In the genomic region with DNA sequence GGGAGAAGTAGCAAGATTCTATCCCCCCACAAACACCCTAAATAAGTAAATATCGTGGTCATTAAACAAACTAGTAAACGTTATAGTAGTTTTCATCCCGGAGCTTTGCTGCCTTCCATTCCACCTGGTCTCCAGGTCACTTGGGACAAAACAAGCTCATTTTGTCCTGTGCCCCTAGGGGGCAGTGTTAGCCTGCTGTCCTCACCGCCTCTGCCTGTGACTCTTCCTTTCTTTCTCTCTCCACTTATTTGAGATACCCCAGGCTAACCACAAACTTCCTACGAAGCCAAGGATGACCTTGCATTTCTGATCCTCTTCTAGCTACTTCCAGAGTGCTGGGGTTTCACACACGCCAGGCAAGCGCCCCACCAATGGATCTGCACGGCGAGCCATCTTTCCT, we compare ENCODE assay signal across 9 mouse cellular contexts. TPM values are rescaled to one million over a fixed set of nuclear protein-coding genes. Genes with fewer than 3 reads are reported as not detected.
DNase-seq lines count a peak whose midpoint lies in the region; ATAC-seq lines count a peak whose summit lies in the region.
"Had no signal": no experiment of that assay in that cellular context is flagged by ENCODE, and none has a peak within 500 bp of the region (broad histone marks: within the 10 kb centered on the region; RNA-seq: fewer than 3 reads in every experiment).

No protein-coding gene starts in this region.

- H3K4me1 ChIP-seq in limb, embryonic 11.5 days (ENCODE audit: control insufficient read depth, insufficient read depth, low read length): no peaks in the 10 kb centered on the region

- H3K9ac ChIP-seq in limb, embryonic 11.5 days (ENCODE audit: low read length): no peak overlapping the region
- H3K9ac ChIP-seq: limb, embryonic 13.5 days had no signal

- no peak overlapping the region for H3K4me3 ChIP-seq in limb, embryonic 11.5 days (ENCODE audit: low read depth, low read length)
- H3K4me3 ChIP-seq: limb, embryonic 13.5 days had no signal

- no peak overlapping the region for H3K4me2 ChIP-seq in limb, embryonic 11.5 days (ENCODE audit: low read depth, severe bottlenecking)
- H3K4me2 ChIP-seq: limb, embryonic 13.5 days had no signal

- H3K36me3 ChIP-seq in limb, embryonic 11.5 days (ENCODE audit: control insufficient read depth, insufficient read depth, low read length): no peaks in the 10 kb centered on the region
- H3K36me3 ChIP-seq: limb, embryonic 13.5 days had no signal

- intact Hi-C loops in heart, postnatal 10 days (cut with DNase I): loop anchor here (1.0 to 2.0 kb wide), 4 partner anchors 27 to 144 kb away; no protein-coding TSS in a partner anchor

- no peaks in the 10 kb centered on the region for H3K9me3 ChIP-seq in limb, embryonic 11.5 days (ENCODE audit: control insufficient read depth, low read length)
- H3K9me3 ChIP-seq: limb, embryonic 13.5 days had no signal

- DNase-seq in left cerebral cortex, adult 18-20 months (ENCODE audit: low spot score in 2 of 2): peak; percentile 63 to 74
- no peak for DNase-seq in left cerebral cortex, adult 8-10 months (ENCODE audit: low spot score in 2 of 2)
- DNase-seq in NIH3T3 (ENCODE audit: low read depth): peak; percentile 84
- DNase-seq in cerebellum, adult 9-11 months: peak; percentile 73
- peak; percentile 81 to 83 for DNase-seq in heart, postnatal 10 days
- peak; percentile 78 for DNase-seq in limb, embryonic 11.5 days (ENCODE audit: low spot score)
- DNase-seq in ovary, postnatal 36 days (ENCODE audit: low spot score): peak; percentile 65
- peak; percentile 68 to 74 for DNase-seq in urinary bladder, postnatal 36 days (ENCODE audit: low spot score in 2 of 2)

- H3K27ac ChIP-seq in limb, embryonic 11.5 days (replicated peaks; ENCODE audit: low read depth, low read length): no peak overlapping the region
- H3K27ac ChIP-seq: limb, embryonic 13.5 days had no signal

- no peaks in the 10 kb centered on the region; the same call in 1 of the 2 replicates for H3K27me3 ChIP-seq in limb, embryonic 11.5 days (ENCODE audit: control insufficient read depth, insufficient read depth, low read length)

- no peak for ATAC-seq in limb, embryonic 11.5 days (ENCODE audit: insufficient number of reproducible peaks, low FRiP score, low TSS enrichment, low read depth)

- WGBS in limb, embryonic 11.5 days: 49% methylated on average over 9 of the region's 9 CpGs

RNA-seq across cellular contexts. Expression of gene Srarp, which starts 4.9 kb away (rescaled TPM):
- total RNA-seq in left cerebral cortex, adult 18-20 months (2021): 1 to 10 TPM; 2.3 to 4.9 TPM
- 1 to 10 TPM; 2.8 to 4.9 (median 3.0) TPM for total RNA-seq in left cerebral cortex, adult 8-10 months (2022)
- not detected for total RNA-seq in heart, postnatal 10 days (2021)
- polyA plus RNA-seq in limb, embryonic 11.5 days (2014; fragmentation: Nextera tagmentation; extraction: Ambion mirVana): not detected in 2 replicates
- polyA plus RNA-seq: limb, embryonic 13.5 days had no signal

RNA-seq across cellular contexts. Expression of gene Hspb7, which starts 10.4 kb away (rescaled TPM):
- total RNA-seq in left cerebral cortex, adult 18-20 months (2021): under 1 TPM; 0.16 to 0.46 TPM
- under 1 TPM; 0.30 to 0.97 (median 0.73) TPM for total RNA-seq in left cerebral cortex, adult 8-10 months (2022)
- 1,000 to 10,000 TPM; 1,029 to 1,075 TPM for total RNA-seq in heart, postnatal 10 days (2021)
- 0.34 and 0.41 TPM in 2 replicates for polyA plus RNA-seq in limb, embryonic 11.5 days (2014; fragmentation: Nextera tagmentation; extraction: Ambion mirVana)

RNA-seq across cellular contexts. Expression of gene Zbtb17, which starts 13.5 kb away (rescaled TPM):
- 10 to 100 TPM; 38.8 to 47.7 TPM for total RNA-seq in left cerebral cortex, adult 18-20 months (2021)
- 10 to 100 TPM; 36.7 to 42.0 (median 38.0) TPM for total RNA-seq in left cerebral cortex, adult 8-10 months (2022)
- total RNA-seq in heart, postnatal 10 days (2021): 10 to 100 TPM; 18.0 to 21.9 TPM
- polyA plus RNA-seq in limb, embryonic 11.5 days (2014; fragmentation: Nextera tagmentation; extraction: Ambion mirVana): 44.2 and 49.2 TPM in 2 replicates

RNA-seq across cellular contexts. Expression of gene Clcnkb, which starts 15.2 kb away (rescaled TPM):
- total RNA-seq in left cerebral cortex, adult 18-20 months (2021): not detected
- under 1 TPM in 1 of 4 experiments, not detected in 3; 0.74 TPM for total RNA-seq in left cerebral cortex, adult 8-10 months (2022)
- total RNA-seq in heart, postnatal 10 days (2021): 1 to 10 TPM in 1 of 2 experiments, under 1 TPM in 1; 0.91 to 1.2 TPM
- polyA plus RNA-seq in limb, embryonic 11.5 days (2014; fragmentation: Nextera tagmentation; extraction: Ambion mirVana): not detected in 2 replicates
- polyA plus RNA-seq: limb, embryonic 13.5 days had no signal

RNA-seq across cellular contexts. Expression of gene Clcnka, which starts 32.5 kb away (rescaled TPM):
- total RNA-seq in left cerebral cortex, adult 18-20 months (2021): not detected
- total RNA-seq in left cerebral cortex, adult 8-10 months (2022): 1 to 10 TPM in 1 of 4 experiments, under 1 TPM in 1, not detected in 2; 0.39 to 1.8 TPM
- total RNA-seq in heart, postnatal 10 days (2021): not detected
- polyA plus RNA-seq in limb, embryonic 11.5 days (2014; fragmentation: Nextera tagmentation; extraction: Ambion mirVana): 0.21 and 0.33 TPM in 2 replicates

Comparison
In these comparisons a context has a peak if more than half of its experiments do, and no peak if none do; other contexts are left out.
1. DNase-seq: peak in left cerebral cortex, adult 18-20 months (2 of 2), NIH3T3 (single experiment), cerebellum, adult 9-11 months (single experiment), heart, postnatal 10 days (2 of 2), limb, embryonic 11.5 days (single experiment), ovary, postnatal 36 days (single experiment) and urinary bladder, postnatal 36 days (2 of 2); none in left cerebral cortex, adult 8-10 months (0 of 2).
2. RNA of gene Hspb7, which starts 10.4 kb away (total RNA-seq): 1,029 to 1,075 TPM in heart, postnatal 10 days; 0.30 to 0.97 TPM in left cerebral cortex, adult 8-10 months and 0.16 to 0.46 TPM in left cerebral cortex, adult 18-20 months; every median in the first group is over 100 times any median in the second.